Mouse (Mus musculus): Measurements from ENCODE around the gene Lamb3. TPM values are rescaled to one million over a fixed set of nuclear protein-coding genes. Genes with fewer than 3 reads are reported as not detected.
"Not testable (repeated sequence)": the region's sequence is repeated elsewhere in the genome, so short reads cannot be mapped to it uniquely, and the experiment has no call there.

The Lamb3 gene
- polyA plus RNA-seq, 1 experiment from 2014 or later, result 0.09 TPM

DNA sequence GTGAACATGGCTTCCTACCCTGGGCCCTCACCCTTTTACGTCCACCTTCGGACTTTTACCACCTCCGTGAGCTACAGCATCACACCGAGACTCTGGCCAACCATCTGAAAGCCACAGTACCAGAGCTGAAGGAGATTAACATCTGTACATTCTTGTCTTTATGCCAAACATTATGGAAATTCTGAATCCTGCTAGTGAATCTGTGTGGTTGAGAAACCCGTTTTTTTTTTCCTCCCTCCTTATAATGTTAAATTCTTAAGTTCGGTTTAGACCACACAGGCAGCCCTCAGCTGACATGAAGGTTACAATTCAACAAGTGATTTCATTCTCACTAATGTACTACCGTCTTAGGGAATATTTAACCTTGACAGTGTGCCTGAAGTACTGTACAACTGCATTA lies 27.4 kb downstream of the Lamb3 start:
- Histone ChIP-seq H3K4me3 (no peak overlapping the region), H3K4me1 (no peaks in the 10 kb centered on the region), H3K36me3 (no peaks in the 10 kb centered on the region), H3K27me3 (ENCODE audit: low read depth, poor library complexity, severe bottlenecking) (peaks cover 34% of the 10 kb centered on the region), H3K9me3 (replicated peaks) (no peaks in the 10 kb centered on the region), H3K27ac (replicated peaks) (no peak overlapping the region)
- WGBS, result 93% methylated on average over 7 of the region's 7 CpGs
- no peak for DNase-seq (ENCODE audit: low spot score)

DNA sequence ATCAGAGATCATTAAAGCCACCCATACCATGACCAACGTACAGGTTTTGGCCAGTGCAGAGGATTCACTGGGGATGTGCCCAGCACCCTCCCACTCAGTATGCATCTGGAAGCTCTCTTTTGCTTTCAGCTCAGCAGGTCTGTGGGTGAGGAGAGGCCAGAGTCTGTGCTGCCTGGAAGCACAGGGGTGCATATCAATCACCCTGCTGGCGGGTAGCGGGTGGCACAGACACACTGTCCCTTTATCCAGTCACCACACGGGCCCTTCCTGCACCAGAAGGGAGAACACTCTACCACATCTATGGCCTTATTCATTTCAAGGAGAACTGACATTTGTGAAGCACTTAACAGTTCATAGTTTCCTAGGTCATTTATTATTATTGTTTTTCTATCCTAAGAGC lies 30.9 kb downstream of the Lamb3 start:
- H3K27me3 ChIP-seq (ENCODE audit: low read depth, poor library complexity, severe bottlenecking), result no peaks in the 10 kb centered on the region
- H3K36me3 ChIP-seq, result no peaks in the 10 kb centered on the region
- 70% methylated on average over 4 of the region's 4 CpGs for WGBS
- no peak overlapping the region for H3K27ac ChIP-seq (replicated peaks)
- DNase-seq (ENCODE audit: low spot score), result no peak
- H3K4me1 ChIP-seq, result no peaks in the 10 kb centered on the region; the same call in 1 of the 2 replicates
- H3K9me3 ChIP-seq (replicated peaks), result no peaks in the 10 kb centered on the region
- no peak overlapping the region for H3K4me3 ChIP-seq

- DNase-seq (ENCODE audit: low spot score), result no peak
- WGBS, result 93% methylated on average over 4 of the region's 4 CpGs
- no peak overlapping the region for H3K27ac ChIP-seq (replicated peaks)
- H3K36me3 ChIP-seq, result no peaks in the 10 kb centered on the region
- H3K27me3 ChIP-seq (ENCODE audit: low read depth, poor library complexity, severe bottlenecking), result no peaks in the 10 kb centered on the region
- no peaks in the 10 kb centered on the region; the same call in 1 of the 2 replicates for H3K4me1 ChIP-seq
- no peak overlapping the region for H3K4me3 ChIP-seq
- no peaks in the 10 kb centered on the region for H3K9me3 ChIP-seq (replicated peaks)
Measured at GRCm38 (mm10) chr1:193241436-193241835, 33.9 kb downstream of the Lamb3 start.

- H3K4me1 ChIP-seq, result no peaks in the 10 kb centered on the region; the same call in 1 of the 2 replicates
- no peak overlapping the region for H3K27ac ChIP-seq (replicated peaks)
- H3K4me3 ChIP-seq, result no peak overlapping the region
- no peak for DNase-seq (ENCODE audit: low spot score)
- no peaks in the 10 kb centered on the region for H3K9me3 ChIP-seq (replicated peaks)
- H3K36me3 ChIP-seq, result no peaks in the 10 kb centered on the region
- H3K27me3 ChIP-seq (ENCODE audit: low read depth, poor library complexity, severe bottlenecking), result no peaks in the 10 kb centered on the region
- 82% methylated on average over 8 of the region's 8 CpGs for WGBS
Measured at GRCm38 (mm10) chr1:193242238-193242637, 34.7 kb downstream of the Lamb3 start.

GRCm38 (mm10) chr1:193242863-193243262 lies 35.4 kb downstream of the Lamb3 start:
- 58% methylated on average over 4 of the region's 4 CpGs for WGBS
- Histone ChIP-seq H3K4me1 (no peaks in the 10 kb centered on the region; the same call in 1 of the 2 replicates), H3K27ac (replicated peaks) (no peak overlapping the region), H3K27me3 (ENCODE audit: low read depth, poor library complexity, severe bottlenecking) (no peaks in the 10 kb centered on the region), H3K36me3 (no peaks in the 10 kb centered on the region), H3K4me3 (no peak overlapping the region), H3K9me3 (replicated peaks) (no peaks in the 10 kb centered on the region)
- no peak for DNase-seq (ENCODE audit: low spot score)

GRCm38 (mm10) chr1:193243571-193244193 lies 36.2 kb downstream of the Lamb3 start:
- H3K27ac ChIP-seq (replicated peaks), result no peak overlapping the region
- H3K4me3 ChIP-seq, result no peak overlapping the region
- no peaks in the 10 kb centered on the region for H3K27me3 ChIP-seq (ENCODE audit: low read depth, poor library complexity, severe bottlenecking)
- H3K9me3 ChIP-seq (replicated peaks), result no peaks in the 10 kb centered on the region
- no peaks in the 10 kb centered on the region; the same call in 1 of the 2 replicates for H3K4me1 ChIP-seq
- 75% methylated on average over 10 of the region's 10 CpGs for WGBS
- no peak for DNase-seq (ENCODE audit: low spot score)
- H3K36me3 ChIP-seq, result no peaks in the 10 kb centered on the region

DNA sequence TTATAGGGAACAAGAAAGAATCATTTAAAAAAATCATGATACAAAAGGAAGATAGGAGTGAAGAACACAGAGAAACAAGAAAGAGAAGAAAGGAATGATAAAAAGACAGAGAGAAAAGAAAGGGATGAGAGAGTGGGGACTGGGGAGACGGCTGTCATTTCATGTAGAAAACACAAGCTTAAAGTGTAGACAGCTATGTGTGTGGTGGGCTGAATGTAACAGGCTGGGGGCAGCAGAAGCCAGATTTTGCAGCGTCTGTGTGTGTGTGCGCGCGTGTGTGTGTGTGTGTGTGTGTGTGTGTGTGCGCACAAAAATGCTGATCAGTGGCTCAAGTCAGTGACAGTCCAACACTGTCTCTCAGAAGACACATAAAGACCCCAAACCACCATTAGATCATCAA lies 36.7 kb downstream of the Lamb3 start:
- Histone ChIP-seq H3K4me1 (no peaks in the 10 kb centered on the region; the same call in 1 of the 2 replicates), H3K9me3 (replicated peaks) (no peaks in the 10 kb centered on the region), H3K27me3 (ENCODE audit: low read depth, poor library complexity, severe bottlenecking) (no peaks in the 10 kb centered on the region), H3K27ac (replicated peaks) (no peak overlapping the region), H3K36me3 (no peaks in the 10 kb centered on the region), H3K4me3 (no peak overlapping the region)
- DNase-seq (ENCODE audit: low spot score), result no peak
- WGBS, result 89% methylated on average over 6 of the region's 6 CpGs

- no peaks in the 10 kb centered on the region for H3K36me3 ChIP-seq
- no peaks in the 10 kb centered on the region for H3K4me1 ChIP-seq
- no peaks in the 10 kb centered on the region for H3K9me3 ChIP-seq (replicated peaks)
- no peak for DNase-seq (ENCODE audit: low spot score)
- H3K27me3 ChIP-seq (ENCODE audit: low read depth, poor library complexity, severe bottlenecking), result no peaks in the 10 kb centered on the region
- no peak overlapping the region for H3K4me3 ChIP-seq
- no peak overlapping the region for H3K27ac ChIP-seq (replicated peaks)
- 90% methylated on average over 2 of the region's 2 CpGs for WGBS
Measured at GRCm38 (mm10) chr1:193250026-193250425, 42.5 kb downstream of the Lamb3 start.

GRCm38 (mm10) chr1:193251386-193251785 lies 43.9 kb downstream of the Lamb3 start:
- Histone ChIP-seq H3K9me3 (replicated peaks) (no peaks in the 10 kb centered on the region), H3K4me3 (no peak overlapping the region), H3K27ac (replicated peaks) (no peak overlapping the region), H3K4me1 (no peaks in the 10 kb centered on the region), H3K36me3 (no peaks in the 10 kb centered on the region), H3K27me3 (ENCODE audit: low read depth, poor library complexity, severe bottlenecking) (no peaks in the 10 kb centered on the region)
- 84% methylated on average over 7 of the region's 7 CpGs for WGBS
- no peak for DNase-seq (ENCODE audit: low spot score)

GRCm38 (mm10) chr1:193252616-193253015 lies 45.1 kb downstream of the Lamb3 start:
- Histone ChIP-seq H3K9me3 (replicated peaks) (no peaks in the 10 kb centered on the region), H3K36me3 (no peaks in the 10 kb centered on the region), H3K4me3 (no peak overlapping the region), H3K27ac (replicated peaks) (no peak overlapping the region), H3K4me1 (no peaks in the 10 kb centered on the region), H3K27me3 (ENCODE audit: low read depth, poor library complexity, severe bottlenecking) (no peaks in the 10 kb centered on the region)
- no peak for DNase-seq (ENCODE audit: low spot score)
- 70% methylated on average over 5 of the region's 5 CpGs for WGBS

GRCm38 (mm10) chr1:193253895-193254294 lies 46.4 kb downstream of the Lamb3 start:
- not testable (repeated sequence) for DNase-seq (ENCODE audit: low spot score); H3K4me3 ChIP-seq; H3K36me3 ChIP-seq; H3K4me1 ChIP-seq; H3K27me3 ChIP-seq (ENCODE audit: low read depth, poor library complexity, severe bottlenecking); H3K27ac ChIP-seq (replicated peaks); H3K9me3 ChIP-seq (replicated peaks)
- 79% methylated on average over 3 of the region's 3 CpGs for WGBS

DNA sequence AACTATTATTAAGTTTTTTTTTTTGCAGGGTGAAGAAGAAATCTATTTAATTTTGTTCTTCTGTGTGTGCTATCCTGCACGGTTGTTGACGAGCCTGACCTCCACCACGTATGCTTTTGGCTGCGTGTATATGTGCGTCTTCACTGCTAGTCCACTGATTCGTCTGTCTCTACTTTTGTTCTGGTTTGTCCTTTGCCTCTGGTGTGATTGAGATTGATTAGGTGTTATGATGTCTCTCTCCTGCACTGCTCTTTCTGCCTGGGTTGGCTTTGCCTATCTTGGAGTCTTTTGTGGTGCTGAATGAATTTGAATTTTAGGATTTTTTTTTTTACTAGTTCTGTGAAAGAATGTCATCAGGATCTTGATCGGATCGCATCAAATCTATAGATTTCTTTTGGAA lies 47.5 kb downstream of the Lamb3 start:
- Histone ChIP-seq H3K4me3 (no peak overlapping the region), H3K4me1 (no peaks in the 10 kb centered on the region), H3K9me3 (replicated peaks) (no peaks in the 10 kb centered on the region), H3K27me3 (ENCODE audit: low read depth, poor library complexity, severe bottlenecking) (no peaks in the 10 kb centered on the region), H3K27ac (replicated peaks) (no peak overlapping the region), H3K36me3 (no peaks in the 10 kb centered on the region)
- DNase-seq (ENCODE audit: low spot score), result no peak
- 73% methylated on average over 8 of the region's 8 CpGs for WGBS

- H3K9me3 ChIP-seq (replicated peaks), result no peaks in the 10 kb centered on the region
- no peak for DNase-seq (ENCODE audit: low spot score)
- H3K4me1 ChIP-seq, result no peaks in the 10 kb centered on the region
- 31% methylated on average over 3 of the region's 3 CpGs for WGBS
- H3K4me3 ChIP-seq, result no peak overlapping the region
- no peak overlapping the region for H3K27ac ChIP-seq (replicated peaks)
- H3K27me3 ChIP-seq (ENCODE audit: low read depth, poor library complexity, severe bottlenecking), result no peaks in the 10 kb centered on the region
- H3K36me3 ChIP-seq, result no peaks in the 10 kb centered on the region
Measured at GRCm38 (mm10) chr1:193255488-193256288, 48.2 kb downstream of the Lamb3 start.

All from midbrain, embryonic 10.5 days (tissue).